Mouse (Mus musculus) right cerebral cortex, postnatal 14 days (tissue): ENCODE results near the gene Limch1.

Experiments used
- DNase-seq: peaks from one replicate; pipeline ENCODE4 v3.0.0; 2022

The Limch1 gene

DNA sequence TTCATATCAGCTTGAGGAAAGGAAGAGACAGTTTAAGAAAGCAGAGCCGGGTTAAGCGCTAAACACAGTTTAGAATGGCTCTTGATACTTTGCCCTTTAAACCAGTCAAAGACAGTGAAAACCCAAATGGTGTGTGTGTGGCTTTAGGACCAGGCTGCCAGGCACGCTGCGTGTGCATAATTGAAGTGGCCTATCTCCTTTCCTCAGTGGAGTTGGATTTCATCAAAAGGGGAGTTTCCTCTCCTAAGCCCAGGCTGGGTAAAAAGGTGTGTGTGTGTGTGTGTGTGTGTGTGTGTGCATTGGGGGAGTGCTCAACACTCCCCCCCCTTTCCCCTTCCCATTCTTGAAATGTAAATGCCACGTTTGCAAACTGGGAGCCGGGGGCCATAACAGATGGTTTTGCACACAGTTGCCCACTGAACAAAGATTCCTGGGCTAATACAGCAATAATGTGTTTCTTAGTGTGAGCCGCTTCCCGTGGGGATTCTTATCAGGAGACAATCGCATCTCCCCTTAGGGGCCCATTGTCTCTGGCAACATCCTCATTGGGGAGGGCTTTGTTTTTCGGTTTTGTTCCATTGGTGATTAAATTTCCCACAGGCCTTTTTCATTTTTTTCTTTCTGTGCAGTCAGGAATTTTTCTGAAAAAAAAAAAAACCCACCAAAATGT is 2.3 kb downstream of the Limch1 start:
- DNase-seq, result no peak

DNA sequence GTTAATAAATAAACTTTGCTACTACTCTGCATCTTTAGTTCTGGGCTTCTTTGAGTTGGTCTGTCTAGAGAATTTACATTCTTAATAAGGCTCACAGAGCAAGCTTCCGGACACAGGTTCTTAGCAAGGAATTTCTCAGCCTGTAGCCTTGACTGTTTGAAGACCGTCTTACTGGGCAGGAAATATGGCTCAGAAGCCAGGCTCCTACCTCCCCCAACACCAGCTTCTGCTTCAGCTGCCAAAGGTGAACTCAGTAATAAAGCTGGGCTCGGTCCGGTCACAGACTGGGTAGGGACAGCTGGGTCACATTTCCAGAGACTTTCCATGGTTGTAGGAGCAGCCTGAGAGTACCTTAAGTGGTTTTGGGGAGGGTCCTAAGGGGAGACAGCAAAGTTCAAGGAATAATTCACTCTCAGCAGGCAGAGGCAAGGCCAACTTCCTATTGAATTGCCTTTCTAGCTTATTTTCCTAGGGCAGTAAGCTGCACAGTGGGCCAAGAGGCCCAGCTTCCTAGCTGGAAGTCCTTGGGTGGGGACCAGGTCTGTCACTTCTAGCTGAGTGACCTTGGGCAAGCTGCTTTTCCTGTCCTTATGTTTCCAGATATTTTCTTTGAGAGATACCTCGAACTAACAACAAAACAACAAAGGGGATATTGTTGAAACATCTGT is 3.0 kb downstream of the Limch1 start:
- no peak for DNase-seq

DNA sequence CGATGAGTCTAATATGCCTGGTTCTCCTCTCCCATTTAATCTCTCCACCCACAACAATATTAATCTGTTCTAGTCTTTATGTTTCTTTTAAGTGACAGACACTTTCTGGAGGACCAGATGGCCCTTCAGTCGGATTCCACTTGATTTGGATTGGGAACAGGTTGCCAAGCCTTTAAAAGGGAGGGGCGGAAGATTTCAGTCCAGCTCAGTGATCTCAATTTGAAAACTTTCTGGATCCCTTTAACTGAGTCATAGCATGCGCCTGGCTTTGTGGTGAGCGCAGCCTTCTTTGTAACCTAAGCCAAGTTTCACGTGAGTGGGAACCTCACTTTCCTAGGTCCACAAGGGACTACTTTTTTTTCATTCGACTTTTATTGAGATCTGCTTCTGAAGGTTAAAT is 5.0 kb downstream of the Limch1 start:
- no peak for DNase-seq

DNA sequence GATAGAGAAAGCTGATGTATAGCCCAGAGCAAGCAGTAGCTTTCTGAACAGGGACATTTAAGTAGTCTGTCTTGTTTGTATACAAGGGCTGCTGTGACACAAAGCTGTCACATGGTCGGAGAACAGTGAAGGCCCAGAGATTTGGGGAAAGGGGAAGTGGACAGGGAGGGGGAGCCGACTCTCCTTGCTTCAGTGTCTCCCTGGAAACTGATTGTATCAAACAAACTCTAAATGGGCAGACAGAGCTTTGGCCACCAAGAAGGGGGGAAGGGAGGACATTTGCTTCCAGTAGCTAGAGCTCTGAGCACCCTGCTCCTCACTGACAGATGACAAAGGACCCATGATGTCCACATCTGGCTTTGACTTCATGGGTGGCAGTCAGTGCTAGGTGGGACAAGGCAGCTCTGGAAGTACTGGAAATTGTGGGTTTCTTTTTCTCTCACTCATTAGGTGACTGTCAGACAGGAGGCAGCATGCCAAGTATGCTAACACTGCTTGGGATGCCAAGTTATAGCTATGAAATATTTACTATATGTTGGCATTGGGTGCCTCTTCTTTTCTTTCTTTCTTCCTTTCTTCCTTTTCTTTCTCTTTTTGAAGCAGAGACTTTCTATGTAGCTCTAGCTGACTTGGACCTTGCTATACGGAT is 5.8 kb downstream of the Limch1 start:
- no peak for DNase-seq

DNA sequence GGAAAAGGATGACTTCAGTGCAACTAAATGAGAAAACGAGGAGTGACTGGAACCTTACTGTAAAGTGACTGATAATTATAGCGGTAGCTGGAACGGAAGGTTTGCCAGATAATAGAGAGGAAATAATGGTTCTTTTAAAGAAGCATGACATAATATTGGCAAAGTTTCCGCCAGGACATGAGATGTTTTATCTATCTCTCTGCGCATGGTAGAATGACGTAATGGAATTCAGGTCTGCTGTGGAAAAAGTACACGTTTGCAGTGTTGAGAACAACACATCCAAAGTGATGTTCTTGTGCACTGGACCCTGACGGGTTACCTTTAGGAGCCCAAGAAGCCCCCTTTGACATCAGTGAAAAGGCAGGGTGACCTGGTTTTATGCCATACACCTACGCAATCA is 8.0 kb downstream of the Limch1 start:
- no peak for DNase-seq

DNA sequence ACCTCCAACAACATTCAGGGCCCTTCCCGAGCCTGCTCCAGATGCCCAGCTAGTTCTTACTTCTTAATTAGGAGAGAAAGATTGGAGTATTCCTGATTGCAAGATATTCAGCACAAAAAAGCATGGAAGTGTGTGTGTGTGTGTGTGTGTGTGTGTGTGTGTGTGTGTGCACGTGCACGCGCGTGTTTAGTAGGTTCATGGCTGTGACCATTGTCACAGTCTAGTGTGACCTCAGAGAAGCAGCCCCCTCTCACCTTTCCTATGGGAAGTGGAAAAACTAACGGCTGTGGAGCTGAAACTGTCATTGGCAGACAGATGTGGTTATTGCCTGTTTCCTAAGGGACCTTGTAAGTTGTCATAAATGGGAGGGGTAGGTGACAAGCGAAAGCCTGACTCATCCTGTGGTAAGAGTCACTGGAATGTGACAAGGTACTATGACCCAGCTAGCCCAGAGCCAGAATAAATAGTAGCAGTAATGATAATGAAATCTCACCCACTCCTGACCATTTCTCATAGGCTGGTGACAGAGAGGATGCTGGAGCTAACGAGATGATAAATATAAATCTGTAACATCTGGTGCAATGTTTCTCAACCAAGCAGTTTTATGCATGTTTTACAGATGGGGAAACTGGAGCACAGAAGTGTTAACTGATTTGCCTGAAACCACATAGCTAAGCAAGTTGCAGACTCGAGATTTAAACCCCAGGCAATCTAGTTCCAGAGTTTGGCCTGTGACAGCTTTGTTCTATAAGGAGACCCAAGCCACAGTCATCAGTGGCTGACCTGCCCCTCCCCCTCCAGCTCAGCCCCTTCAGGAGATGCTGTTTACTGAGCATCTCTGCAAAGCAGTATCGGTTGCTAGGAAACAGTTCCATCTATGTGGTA is 11.4 kb downstream of the Limch1 start:
- peak; percentile 27 for DNase-seq

DNA sequence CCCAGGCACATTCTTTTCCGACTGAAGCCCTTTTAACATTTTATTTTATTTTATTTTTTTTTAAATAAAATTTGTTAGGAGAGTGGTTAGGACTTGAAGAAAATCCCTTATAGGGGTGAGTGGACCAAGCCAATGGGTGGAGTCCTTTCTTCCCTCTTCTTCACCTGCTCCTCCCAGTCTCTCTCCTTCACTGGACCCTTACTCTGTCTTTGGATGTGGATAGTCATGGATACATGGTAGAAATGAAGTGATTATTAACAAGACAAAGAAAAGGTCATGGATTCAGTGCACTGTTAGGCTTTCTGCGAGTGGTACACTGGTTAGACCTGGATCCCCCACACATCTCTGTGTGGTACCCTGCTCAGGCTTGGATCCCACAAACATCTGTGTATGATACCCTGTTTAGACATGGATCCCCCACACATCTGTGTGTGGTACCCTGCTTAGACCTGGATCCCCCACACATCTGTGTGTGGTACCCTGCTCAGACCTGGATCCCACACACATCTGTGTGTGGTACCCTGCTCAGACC is 12.1 kb downstream of the Limch1 start:
- DNase-seq, result no peak

DNA sequence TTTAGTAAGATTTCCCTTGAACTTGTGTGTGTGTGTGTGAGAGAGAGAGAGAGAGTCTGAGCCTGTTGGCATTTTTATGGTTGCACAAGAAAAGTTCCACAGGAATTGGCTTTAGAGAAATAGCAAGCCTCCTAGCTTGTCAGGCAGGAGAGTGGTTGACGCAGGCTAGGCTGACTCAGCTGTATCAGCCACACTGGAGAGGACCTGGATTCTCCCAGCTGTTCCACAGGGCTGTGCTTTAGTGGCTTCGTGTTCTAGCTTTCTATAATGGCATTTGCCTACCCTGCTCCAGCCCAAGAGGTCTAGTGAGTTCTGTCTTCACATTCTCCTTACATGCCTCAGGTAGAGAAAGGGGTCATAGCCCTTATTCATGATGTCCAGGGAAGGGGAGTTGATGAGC is 13.7 kb downstream of the Limch1 start:
- no peak for DNase-seq

DNA sequence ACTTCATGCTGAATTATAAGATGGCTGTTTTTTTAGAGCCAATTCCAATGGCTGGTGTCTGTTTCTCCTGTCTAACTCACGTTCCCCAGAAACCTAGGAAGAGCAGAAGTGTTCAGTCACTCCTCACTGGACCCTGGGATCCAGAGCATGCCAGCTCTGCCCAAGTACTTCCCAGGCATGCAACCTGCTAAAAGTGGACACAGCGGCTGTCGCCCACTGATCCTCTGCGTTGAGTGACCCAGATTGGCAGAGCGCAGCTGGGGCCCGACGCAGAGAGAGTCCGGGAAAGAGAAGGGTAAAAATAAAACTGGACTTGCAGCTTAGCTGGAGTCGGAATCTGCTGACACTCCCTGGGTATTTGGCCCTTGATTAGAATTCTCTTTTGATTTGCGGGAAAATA is 15.1 kb downstream of the Limch1 start:
- DNase-seq, result peak; percentile 10

DNA sequence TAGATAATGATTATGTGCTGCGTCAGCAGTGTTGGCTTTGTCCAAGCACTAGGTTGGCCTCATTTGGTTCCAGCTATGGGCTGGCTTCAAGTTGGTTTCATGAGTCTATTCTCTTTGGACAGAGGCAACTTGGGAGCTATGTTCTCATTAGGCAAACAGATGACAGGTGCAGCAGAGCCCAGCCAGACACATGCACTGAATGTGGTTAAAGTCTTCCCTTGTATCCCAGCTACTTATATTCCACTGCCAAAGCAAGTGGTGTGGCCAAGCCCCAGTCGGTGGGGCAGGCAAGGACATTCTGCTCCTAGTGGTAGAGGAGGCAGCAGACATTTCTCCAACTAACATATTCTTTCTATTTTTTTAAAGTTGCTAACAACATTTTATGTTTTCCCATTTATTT is 16.4 kb downstream of the Limch1 start:
- DNase-seq, result no peak

DNA sequence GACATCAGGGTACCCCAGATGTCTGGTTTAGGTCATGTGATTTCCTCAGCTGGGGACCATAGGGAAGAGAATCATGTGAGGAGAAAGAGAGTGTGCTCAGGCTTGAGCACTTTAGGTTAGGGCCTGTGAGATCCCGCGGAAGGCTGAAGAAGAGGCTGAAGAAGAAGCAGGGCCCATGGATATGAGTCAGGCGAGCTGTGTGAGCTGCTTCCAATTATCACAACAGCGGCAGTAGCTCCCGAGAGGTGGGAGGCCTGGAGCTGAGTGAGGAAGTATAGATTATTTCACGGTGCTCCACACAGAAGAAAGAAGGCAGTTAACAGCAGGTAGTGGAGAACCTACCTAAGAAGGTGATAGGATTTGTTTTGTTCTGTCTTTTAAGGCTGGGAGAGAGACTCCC is 18.5 kb downstream of the Limch1 start:
- no peak for DNase-seq

DNA sequence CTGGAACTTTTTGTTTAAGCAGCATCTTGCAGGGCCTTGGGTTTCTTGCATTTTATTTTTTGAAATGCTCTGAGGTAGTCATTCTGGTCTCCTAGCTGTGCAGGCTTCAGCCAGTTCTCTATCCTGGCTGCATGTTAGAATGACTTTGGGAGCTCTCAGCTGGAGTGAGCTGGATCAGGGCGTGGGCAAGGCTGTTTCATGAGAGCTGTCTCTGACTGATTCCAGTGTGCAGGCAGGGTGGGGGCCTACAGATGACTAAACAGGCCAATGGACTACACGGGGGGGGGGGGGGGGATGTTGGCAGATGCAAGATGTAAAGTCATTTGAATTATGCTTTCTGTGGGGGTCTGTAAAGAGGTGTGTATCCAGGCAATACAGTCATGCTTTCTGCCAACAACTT is 20.3 kb downstream of the Limch1 start:
- DNase-seq, result no peak

DNA sequence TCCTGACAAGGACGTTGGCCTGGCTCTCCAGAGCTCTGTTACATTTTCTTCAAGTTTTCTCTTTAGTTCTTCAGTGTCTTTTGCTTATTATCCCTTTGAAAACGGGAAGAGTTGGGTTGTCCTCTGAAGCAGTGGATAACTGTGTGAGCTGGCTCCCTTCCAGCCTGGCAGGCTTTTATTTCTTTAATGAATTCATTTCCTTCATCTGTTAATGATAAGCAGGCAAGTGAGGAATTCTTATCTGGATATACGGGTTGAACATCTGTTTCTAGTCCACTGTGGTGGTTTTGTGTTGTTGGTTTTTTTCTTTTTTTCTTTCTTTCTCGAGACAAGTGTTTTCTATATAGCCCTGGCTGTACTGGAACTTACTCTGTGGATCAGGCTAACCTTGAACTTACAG is 22.4 kb downstream of the Limch1 start:
- no peak for DNase-seq

DNA sequence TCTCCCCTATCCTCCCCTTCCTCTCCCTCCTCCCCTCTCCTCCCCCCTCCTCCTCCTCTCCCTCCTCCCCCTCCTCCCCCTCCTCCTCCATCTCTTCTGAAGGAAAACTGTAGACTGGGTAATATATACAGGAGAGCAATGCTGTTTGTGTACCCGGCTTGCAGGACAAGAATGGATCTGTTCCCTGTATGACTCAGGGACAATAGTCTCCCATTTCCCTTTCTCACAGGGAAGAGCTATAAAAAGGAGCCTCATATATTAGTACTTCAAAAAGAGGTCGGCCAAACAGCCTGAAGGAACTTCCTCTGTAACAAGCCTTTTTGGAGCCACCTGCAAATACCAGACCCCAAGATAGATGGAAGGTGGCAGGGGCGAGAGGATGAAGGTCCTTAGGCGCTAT is 23.4 kb downstream of the Limch1 start:
- no peak for DNase-seq

DNA sequence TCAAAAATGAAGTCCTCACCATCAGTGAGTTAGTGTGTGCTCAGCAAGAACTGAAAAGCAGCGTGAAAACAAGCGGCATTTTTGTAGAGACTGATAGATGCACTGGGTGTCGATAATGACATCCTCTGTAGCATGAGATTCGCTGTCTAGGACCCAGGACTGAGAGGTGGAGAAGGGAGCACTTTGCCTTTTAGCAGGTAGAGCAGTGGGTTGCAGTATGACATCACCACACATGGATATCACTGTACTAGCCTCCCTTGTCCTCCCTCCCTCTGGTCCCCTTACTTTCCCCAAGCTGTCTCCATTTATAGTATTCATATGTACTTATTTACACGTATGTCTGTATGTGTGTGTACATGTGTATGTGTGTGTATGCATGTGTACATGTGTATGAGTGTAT is 23.9 kb downstream of the Limch1 start:
- no peak for DNase-seq

DNA sequence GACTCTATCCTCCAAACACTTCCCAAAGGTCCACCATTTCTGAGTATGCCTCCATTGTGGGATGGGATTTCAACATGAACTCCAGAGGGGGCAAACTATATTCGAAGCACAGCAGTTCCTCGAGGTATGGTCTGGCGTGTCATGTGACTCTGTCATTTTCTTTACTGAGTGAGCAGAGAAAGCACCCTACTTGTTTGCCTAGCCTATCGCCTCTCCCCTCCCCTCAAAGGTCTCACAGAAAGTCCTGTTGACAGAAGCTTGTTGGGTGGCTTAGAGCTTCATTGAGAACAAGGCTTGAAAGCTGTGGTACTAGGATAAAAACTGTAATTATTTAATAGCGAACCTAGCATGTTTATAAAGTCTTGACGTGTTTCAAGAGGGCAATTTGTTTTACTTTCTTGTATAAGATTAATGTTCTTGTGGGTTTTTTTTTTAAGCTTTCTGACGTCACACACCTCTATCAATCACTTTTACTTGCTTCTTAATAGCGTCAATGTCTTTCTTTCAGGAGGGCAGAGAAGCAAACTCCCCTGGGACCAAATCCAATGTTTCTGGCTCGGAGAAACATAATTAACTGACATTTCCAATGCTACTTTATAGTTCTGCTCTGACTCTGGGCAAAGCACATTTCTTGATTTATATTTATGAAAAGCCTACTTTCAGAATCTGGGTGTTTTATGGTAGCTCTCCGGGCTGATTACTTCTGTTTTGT is 32.5 kb downstream of the Limch1 start:
- DNase-seq, result no peak

DNA sequence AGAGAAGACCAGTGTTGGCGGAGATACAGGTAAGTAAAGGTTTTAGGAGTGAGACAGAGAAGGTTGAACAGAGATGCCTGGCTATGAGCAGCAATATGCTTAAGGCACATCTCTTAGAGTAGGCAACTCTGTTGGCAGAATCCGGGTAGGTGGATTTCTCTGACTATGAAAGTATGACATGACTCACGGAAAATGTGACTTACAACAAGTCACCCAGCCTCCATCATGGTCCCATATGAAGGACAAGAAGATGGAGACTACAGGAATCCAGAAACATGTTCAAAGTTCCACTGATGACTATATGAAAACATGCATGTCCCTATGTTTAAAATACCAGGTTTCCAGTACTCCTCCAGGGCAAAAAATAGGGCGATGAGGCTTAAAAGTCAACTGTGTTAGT is 34.7 kb downstream of the Limch1 start:
- no peak for DNase-seq

DNA sequence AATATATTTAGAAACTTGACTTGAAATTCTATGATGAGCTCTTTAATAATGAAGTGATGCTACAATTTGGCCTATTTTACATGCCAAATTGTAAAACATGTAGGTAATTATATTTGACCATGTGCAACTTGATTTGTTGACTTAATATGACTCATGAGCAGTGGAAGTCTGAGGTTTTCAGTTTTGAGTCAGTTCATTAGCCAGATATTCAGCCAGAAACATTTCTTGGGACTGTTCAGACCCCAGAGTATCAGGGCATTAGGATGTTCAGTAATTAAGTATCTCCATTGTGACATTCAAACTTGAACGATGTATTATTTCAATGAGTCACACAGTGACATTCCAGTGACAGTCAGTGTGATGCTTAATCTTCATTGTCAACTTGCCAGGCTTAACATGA is 35.9 kb downstream of the Limch1 start:
- no peak for DNase-seq

DNA sequence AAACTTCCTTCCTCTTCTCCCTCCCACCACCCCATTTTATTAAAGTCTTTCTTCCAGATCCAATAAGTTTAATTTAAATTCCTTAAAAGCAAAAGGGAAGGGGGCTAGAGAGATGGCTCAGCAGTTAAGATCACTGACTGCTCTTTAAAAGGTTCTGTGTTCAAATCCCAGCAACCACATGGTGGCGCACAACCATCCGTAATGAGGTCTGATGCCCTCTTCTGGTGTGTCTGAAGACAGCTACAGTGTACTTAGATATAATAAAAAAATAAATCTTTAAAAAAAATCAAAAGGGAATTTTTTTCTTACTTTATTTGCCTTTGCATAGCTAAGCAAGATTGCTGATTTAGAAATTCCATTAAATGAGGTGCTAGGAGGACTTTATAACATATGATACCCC is 37.2 kb downstream of the Limch1 start:
- DNase-seq, result no peak

DNA sequence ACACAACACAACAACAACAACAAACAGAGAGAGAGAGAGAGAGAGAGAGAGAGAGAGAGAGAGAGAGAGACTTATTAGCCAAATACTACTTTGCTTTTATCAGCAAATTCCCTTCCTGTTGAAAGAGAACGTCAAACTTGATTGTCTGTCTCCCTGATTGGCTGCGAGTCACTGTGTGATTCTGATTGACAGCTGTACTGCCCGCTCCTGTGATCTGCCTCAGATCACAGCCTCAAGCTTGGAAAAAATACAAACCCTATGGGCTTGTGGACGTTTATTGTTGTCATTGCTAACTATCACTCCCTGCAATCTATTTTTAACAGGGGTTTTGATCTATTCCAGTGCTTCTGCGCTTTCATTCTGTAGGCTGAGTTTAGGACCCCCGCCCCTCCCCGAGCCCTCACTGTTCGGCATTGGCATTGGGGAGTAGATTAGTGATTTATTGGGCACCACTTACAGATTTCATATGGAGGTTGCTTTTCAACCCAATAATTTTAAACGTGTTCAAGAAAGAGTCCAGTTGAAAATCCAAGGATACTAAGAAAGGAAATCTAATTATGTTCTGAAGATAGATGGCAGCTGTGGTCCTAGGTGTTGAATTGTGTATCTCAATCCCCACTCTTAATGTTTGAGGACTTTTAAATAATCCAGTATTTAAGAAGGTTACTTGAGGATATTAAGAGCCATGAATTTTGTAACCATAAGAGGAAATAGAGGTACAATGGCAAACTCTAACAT is 39.2 kb downstream of the Limch1 start:
- no peak for DNase-seq

DNA sequence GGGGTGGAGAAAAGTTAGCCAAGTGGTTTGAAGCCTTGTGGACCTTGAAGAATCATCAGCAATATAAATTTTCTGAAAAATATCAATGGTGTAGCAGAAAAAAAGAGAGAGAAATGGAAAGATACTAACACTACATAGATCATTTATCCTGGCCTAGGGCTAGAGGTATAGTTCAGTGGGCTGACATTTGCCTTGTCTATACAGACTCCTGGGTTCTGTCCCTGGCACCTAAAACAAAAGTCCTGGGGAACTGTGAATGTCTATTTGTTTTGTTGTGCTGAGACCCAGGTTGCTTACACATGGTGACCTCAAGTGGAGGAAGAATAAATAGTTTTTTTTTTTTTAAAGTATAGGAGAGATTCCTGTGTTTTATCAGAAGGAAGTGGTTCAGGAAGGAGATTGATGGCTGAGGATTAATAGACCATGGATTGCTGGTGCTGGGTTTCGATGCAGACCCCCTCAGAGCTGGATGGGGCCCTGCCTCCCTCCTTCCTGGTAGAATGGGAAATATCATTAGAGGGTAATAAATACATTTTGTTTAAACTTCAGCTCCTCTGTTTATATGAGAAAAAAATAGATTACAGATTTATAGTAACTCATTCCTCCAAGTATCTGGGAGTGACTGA is 40.5 kb downstream of the Limch1 start:
- no peak for DNase-seq
